Mouse (Mus musculus): ENCODE data around the gene Gm17374. TPM values are rescaled to one million over a fixed set of nuclear protein-coding genes. Genes with fewer than 3 reads are reported as not detected.

The Gm17374 gene
- polyA plus RNA-seq (2014; fragmentation: Illumina TruSeq; extraction: RNeasy Lipid Tissue Mini Kit (QIAGEN cat#74804)) = not detected

DNA sequence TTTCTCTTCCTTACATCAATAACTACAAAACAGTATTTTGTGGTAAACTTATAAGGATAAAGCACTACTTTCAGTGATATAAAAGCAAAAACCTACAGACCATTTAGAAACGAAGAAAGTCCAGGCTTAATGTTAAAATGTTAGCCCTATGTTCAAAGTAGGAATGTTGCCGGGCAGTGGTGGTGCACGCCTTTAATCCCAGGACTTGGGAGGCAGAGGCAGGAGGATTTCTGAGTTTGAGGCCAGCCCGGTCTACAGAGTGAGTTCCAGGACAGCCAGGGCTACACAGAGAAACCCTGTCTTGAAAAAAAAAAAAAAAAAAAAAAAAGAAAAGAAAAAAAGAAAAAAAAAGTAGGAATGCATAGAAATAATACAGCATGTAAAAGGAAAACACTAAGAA, at the start of gene Gm17374:
TSS of gene Gm17374 (plus strand) at position 301 of the 400 bp plus-strand sequence.

DNA sequence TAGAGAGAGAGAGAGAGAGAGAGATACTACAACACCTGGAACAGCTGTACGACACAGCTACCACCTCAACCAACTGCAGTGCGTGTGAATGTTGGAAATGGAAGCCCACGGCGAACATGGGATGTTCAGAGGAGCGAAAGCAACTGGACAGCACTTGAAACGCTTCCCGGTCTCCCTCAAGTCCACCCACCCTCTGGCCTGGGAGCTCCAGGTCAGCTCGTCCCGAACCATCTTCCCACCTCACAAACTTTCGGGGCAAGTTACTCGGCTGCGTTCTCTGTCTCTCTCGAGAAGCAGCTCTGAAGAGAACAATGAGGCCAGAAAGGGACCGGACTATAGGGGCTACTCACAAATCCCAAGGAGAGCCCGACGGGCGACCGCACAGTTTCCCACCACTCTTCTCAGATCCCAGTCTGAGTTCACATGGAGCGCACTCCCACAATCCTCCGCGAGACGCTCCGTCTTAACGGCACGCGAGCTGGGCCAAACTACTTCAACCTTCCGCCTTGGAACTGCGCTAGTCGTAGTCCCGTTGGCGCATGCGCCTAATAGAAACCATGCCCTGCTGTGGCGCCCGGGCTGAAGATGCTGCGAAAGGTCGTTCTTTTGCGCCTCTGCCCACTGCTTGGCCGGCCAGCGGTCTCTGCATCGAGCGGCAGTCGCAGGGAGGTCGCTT, 18.4 kb downstream of the Gm17374 start, which contains the start of the genes Esf1 and Ndufaf5:
TSS of gene Esf1 (minus strand) at position 438 of the 676 bp plus-strand sequence.
TSS of gene Ndufaf5 (plus strand) at position 523 of the 676 bp plus-strand sequence.

Other genes with a start within 250 kb of the Gm17374 start
- 20.4 TPM for gene Tasp1, start 85.2 kb upstream of the Gm17374 start, polyA plus RNA-seq (2014; fragmentation: Illumina TruSeq; extraction: RNeasy Lipid Tissue Mini Kit (QIAGEN cat#74804))
- 92.2 TPM for gene Esf1, start 18.5 kb downstream of the Gm17374 start, polyA plus RNA-seq (2014; fragmentation: Illumina TruSeq; extraction: RNeasy Lipid Tissue Mini Kit (QIAGEN cat#74804))
- 24.6 TPM for gene Ndufaf5, start 18.6 kb downstream of the Gm17374 start, polyA plus RNA-seq (2014; fragmentation: Illumina TruSeq; extraction: RNeasy Lipid Tissue Mini Kit (QIAGEN cat#74804))
- gene Sel1l2, start 237.7 kb downstream of the Gm17374 start, polyA plus RNA-seq (2014; fragmentation: Illumina TruSeq; extraction: RNeasy Lipid Tissue Mini Kit (QIAGEN cat#74804)) = not detected
- 26.1 TPM for gene Macrod2, start 243.3 kb downstream of the Gm17374 start, polyA plus RNA-seq (2014; fragmentation: Illumina TruSeq; extraction: RNeasy Lipid Tissue Mini Kit (QIAGEN cat#74804))